Mouse (Mus musculus) gastrocnemius, postnatal 25 days (tissue): ENCODE measurements around the gene Atp6v0d1. TPM values are rescaled to one million over a fixed set of nuclear protein-coding genes. Genes with fewer than 3 reads are reported as not detected.

ENCODE experiments used
- DNase-seq: peaks from one replicate; pipeline ENCODE4 v3.0.0; 2022
- total RNA-seq, 2 experiments: library from RNA; stranded (reverse); gene quantifications; 1 replicate in 1 of 2; 2 replicates in 1 of 2; pipeline ENCODE4 v1.2.3; 2021

The Atp6v0d1 gene
- total RNA-seq, 2 experiments from 2014 or later = 41.7 to 45.1 TPM

- no peak for DNase-seq
Observed at GRCm38 (mm10) chr8:105506977-105507376, 58.9 kb downstream of the Atp6v0d1 start.

DNA sequence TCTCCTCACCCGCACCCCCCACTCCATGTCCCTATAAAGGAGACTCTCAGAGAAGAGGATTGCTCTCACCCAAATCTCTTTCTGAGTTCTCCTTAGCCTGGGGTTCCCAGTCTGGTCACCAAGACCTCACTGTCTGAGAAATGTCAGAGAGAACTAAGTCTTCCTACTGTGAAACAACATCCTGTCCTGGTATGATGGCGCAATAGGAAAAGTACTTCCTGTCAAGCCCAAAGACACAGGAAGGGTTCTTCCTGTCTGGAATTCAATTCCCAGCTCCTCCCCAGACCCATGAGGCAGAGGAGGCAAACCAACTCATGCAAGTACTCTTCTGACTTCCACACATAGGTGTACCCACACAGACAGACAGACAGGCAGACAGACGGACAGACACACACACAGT lies 61.2 kb downstream of the Atp6v0d1 start:
- no peak for DNase-seq

GRCm38 (mm10) chr8:105499787-105500186 lies 66.1 kb downstream of the Atp6v0d1 start:
- no peak for DNase-seq

DNA sequence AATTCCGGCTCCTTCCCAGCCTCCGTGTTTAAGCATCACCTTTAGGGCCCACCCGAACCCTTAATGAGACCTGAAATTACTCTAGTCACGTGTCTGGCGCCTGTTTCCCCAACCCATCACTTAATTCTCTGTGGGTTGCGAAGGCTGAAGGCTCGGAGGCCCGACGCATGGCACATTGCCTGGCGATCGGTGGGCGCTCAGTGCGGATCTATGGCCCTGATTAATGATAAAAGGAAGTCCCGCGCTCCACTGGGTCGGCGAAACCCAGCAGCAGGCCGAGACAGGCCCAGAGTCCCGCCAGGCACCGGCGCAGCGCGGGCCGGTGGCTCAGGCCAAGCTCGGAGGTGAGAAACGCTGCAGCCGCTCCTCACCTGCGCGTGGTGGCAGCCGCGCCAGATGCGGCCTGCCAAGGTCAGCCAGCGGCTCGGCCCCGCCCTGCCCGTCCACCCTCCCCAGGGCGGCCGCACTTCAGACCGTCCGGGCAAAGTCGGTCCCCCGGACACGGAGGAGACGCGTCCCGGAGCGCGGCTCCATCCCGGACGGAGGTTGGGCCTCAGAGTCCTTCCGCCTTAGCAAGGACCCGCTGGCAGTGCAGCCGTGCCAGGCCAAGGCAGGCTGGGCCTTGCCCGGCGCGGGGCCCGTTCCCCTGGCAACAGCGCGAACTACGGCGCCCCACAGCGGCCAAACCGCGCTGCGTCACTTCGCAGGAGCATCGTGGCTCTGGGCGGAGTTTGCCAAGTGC lies 69.2 kb downstream of the Atp6v0d1 start, which contains the start of gene Zdhhc1:
Gene Zdhhc1 (minus strand): TSS at position 464 of the 742 bp plus-strand sequence.
- peak; percentile 90 for DNase-seq

- no peak for DNase-seq
Observed at GRCm38 (mm10) chr8:105495350-105496302, 70.2 kb downstream of the Atp6v0d1 start.

- DNase-seq = no peak
Observed at GRCm38 (mm10) chr8:105494566-105494965, 71.3 kb downstream of the Atp6v0d1 start.

GRCm38 (mm10) chr8:105493495-105493894 lies 72.4 kb downstream of the Atp6v0d1 start:
- no peak for DNase-seq

DNA sequence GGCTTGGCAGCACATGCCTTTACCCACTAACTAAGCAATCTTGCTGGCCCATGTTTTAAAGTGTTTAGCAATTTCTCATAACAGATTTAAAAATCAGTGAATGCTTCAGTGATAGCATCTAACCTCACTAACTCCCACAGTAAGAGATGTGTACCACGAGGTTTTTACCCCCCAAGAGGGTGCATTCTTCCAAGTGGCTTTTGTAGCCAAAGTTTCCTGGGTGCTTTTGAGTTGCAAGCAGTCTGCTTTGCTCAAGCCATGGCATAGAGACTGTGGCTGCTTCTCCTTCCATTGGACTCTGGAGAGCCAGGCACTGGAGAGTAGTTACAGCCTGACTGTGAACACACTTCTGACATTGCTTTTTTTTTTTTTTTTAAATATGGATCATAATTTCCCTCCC lies 76.6 kb downstream of the Atp6v0d1 start:
- no peak for DNase-seq

GRCm38 (mm10) chr8:105488082-105488481 lies 77.8 kb downstream of the Atp6v0d1 start:
- DNase-seq = no peak

DNA sequence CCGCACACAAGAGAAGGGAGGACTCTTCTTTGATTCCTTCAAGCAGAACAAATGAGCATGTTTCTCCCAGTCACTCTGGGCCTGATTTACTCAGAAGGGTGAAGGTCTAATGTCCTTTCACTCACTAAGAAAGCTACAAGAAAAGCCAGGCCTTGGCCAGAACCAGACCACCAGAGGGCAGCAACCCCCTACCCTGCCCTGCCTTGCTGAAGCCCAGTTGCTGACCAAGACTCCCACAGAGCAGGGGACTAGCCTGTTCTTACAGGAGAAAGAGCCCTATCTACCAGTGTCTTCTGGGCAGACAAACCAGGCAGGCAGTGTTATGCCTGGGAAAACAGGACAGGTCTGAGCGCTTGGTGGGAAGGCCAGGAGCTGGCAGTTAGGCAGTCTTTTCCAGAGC lies 81.5 kb downstream of the Atp6v0d1 start:
- peak; percentile 72 for DNase-seq

DNA sequence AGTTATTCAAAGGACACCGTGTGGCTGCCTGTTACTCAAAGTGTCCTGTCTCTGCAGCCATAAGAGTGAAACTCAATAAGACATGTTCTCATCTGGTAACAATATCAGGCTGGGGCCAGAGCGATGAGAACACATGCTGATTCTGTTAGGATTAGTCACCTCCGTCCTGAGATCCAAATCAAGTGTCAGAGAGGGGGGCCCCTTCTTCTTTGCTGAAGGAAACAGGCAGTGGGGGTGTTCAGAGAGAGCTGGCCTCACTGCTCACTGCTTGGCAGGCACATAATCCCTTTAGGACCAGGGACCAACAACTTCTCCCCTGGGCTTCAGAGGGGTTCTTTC lies 81.8 kb downstream of the Atp6v0d1 start:
- peak; percentile 68 for DNase-seq

DNA sequence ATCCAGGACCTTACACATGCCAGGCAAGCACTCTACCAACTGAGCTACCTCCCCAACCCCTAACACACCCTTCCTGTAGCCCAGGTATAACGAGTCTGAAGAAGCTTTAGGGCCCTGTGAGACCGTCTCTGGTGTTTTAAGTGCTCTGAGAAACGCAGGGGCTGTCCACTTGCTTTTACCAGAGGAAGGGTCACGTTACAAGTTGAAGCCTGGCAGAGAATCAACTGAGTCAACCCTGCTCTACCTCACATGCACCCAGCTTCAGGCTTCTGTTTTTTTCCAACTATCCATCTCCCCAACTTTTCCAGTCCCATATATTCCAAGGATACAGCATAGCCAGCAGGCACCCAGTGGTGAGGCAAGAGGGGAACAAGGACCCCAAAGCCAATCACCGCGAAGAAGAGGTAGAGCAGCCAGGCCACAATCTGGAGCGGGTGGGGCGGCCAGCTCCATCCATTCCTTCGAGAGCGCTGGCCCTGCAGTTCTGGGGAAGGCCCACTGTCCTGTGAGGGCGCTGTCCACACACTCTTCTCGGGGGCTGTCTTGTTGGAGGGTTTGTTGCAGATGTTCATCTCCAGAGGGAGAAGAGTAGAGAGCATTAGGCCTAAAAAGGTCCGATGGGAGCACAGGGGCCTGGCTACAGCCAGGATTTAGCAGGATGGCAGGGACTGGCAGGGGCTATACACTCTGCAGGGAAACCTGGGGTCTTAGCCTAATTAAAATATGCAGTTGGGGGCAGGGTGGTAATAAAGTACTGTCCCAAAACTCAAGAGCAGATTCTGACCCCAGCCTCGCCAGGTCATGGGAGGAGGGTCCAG lies 82.4 kb downstream of the Atp6v0d1 start:
- peak; percentile 74 for DNase-seq

- DNase-seq = no peak
Observed at GRCm38 (mm10) chr8:105482123-105482522, 83.7 kb downstream of the Atp6v0d1 start.

DNA sequence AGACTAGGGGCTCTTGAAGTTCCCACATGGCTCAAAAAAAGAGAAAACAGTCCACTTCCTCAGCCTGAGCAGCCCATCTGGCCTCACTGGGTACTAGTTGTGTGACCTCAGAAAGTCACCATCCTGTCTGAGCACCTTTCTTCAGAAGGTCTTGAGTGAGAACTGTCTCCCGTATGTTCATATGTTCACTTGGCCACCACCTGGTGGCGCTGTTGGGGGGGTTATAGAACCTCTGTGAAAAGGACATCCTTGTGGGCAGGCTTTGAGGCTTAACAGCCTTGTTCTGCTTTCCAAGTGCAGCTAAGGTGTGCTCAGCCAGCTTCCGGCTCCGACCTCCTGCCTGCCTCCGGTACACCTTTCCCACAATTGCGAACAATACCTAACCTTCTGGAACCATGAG lies 84.4 kb downstream of the Atp6v0d1 start:
- DNase-seq = no peak

DNA sequence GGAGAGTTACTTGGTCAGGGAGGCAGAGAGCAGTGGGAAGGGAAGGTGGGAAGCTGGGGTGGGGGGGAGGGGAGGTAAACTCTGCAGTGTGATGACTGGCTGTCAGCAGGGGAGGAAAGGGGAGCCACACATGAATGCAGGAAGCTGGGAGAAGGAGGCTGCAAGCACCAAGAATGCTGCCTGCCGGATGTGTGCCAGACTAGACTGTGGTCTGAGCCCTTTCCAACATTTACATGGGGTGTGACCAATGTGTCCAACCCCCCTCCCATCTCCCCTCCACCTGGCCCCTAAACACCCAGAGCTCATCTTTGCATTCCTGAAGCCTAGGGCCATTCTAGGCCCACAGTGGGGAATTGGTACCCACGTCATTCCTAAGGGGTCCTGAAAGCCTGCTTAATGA lies 84.8 kb downstream of the Atp6v0d1 start:
- DNase-seq = no peak

GRCm38 (mm10) chr8:105477792-105478191 lies 88.1 kb downstream of the Atp6v0d1 start:
- no peak for DNase-seq

DNA sequence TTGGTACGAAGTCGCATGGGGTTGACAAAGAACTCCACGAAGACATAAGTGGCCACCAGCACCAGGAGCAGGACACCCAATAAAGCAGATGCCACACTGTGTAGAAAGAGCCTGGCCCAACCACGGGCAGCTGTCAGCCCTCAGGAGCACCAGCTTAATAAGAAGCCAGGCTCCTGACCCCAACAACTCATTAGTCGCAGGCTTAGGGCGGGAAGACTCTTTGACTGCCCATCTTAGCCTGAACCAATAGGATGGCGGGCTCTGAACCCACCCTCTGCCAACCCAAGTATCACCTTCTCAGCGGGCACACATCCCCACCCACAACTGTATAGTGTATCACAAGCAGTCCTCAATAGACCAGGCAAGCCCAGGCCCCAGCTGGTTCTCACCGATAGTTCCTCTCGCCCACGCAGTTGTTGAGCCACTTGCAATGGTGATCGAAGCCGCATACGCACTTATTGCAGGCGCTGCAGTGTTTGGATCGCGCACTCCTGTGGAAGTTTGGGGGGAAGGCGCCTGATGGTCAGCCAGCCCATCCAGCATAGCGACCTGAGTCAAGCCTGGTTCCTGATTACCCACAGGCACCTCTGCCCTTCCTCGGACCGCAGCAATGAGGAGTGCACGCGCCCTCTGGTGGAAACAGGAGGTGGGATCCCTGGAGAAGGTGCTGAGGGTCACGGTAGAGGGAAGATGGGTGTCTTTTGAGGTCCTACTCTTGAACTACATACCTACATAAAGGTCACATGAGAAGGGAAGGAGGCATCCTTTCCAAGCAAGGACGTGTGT lies 89.0 kb downstream of the Atp6v0d1 start:
- DNase-seq = peak; percentile 69

- DNase-seq = no peak
Observed at GRCm38 (mm10) chr8:105476161-105476560, 89.7 kb downstream of the Atp6v0d1 start.

- no peak for DNase-seq
Observed at GRCm38 (mm10) chr8:105475742-105476141, 90.1 kb downstream of the Atp6v0d1 start.

GRCm38 (mm10) chr8:105475254-105475653 lies 90.6 kb downstream of the Atp6v0d1 start:
- peak; percentile 82 for DNase-seq

DNA sequence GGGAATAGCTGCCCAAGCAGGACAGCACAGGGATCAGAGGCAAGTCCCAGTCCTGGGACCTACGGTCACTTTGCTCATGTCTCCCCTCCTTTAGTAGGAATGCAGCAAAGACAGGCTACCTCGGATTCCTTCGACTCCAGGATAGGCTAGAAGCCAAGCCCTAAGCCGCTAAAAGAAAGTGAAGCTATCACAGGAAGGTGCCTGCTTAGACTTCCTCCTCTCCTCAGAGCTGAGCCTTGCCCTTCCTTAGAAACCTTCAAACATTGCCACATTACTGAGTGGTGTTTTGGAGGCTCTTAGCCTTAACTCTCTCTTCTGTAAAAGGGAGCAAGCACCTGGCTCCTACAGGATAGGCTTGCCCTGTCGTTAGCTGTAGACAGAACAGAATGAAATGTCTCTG lies 91.2 kb downstream of the Atp6v0d1 start:
- no peak for DNase-seq
